Mouse (Mus musculus) stomach, embryonic 15.5 days (tissue): ENCODE data around the gene Sytl1. TPM values are rescaled to one million over a fixed set of nuclear protein-coding genes. Genes with fewer than 3 reads are reported as not detected.

Source experiments
- ATAC-seq: fragments of 200-750 bp; cut with Nextera tagmentation; 2 replicates; pipeline ENCODE4 v1.8.0; 2017; ENCODE audit warnings: low read depth, moderate number of reproducible peaks, moderate TSS enrichment; ENCODE audit not compliant: insufficient read depth, low FRiP score
- H3K27ac ChIP-seq: fragments of 300-500 bp; sonication (generic); 2 replicates; pipeline ENCODE4 v1.5.1; 2015; ENCODE audit warnings: mild to moderate bottlenecking, inconsistent platforms
- H3K27me3 ChIP-seq: fragments of 300-500 bp; sonication (generic); replicated peaks from 2 replicates; pipeline ENCODE4 v1.6.1; 2015; ENCODE audit warnings: inconsistent platforms
- H3K36me3 ChIP-seq: fragments of 300-500 bp; sonication (generic); 2 replicates; pipeline ENCODE4 v1.6.1; 2015; ENCODE audit warnings: inconsistent platforms
- H3K4me1 ChIP-seq: fragments of 300-500 bp; sonication (generic); 2 replicates; pipeline ENCODE4 v1.6.1; 2015; ENCODE audit warnings: inconsistent platforms
- H3K4me2 ChIP-seq: fragments of 300-500 bp; sonication (generic); 2 replicates; pipeline ENCODE4 v1.6.1; 2015; ENCODE audit warnings: mild to moderate bottlenecking, inconsistent platforms
- H3K4me3 ChIP-seq: fragments of 300-500 bp; sonication (generic); replicated peaks from 2 replicates; pipeline ENCODE4 v1.5.1; 2015; ENCODE audit warnings: inconsistent platforms
- H3K9ac ChIP-seq: fragments of 300-500 bp; sonication (generic); 2 replicates; pipeline ENCODE4 v1.6.1; 2015; ENCODE audit warnings: inconsistent platforms
- H3K9me3 ChIP-seq: fragments of 300-500 bp; sonication (generic); 2 replicates; pipeline ENCODE4 v1.6.1; 2016; ENCODE audit warnings: inconsistent platforms
- WGBS: fragments of 180-500 bp; shearing (Covaris S2); methylation state at CpG from one replicate; pipeline ENCODE4 v1.1.7; 2015; 5-methylcytosine and 5-hydroxymethylcytosine counted together
- polyA plus RNA-seq: library from polyadenylated mRNA; unstranded; fragments of >200 nt; fragmentation: Nextera tagmentation; extraction: Ambion mirVana; gene quantifications from 2 replicates; pipeline ENCODE4 v1.2.1, GENCODE M21; 2015

The Sytl1 gene
- polyA plus RNA-seq, 1 experiment from 2014 or later, result 29.0 TPM

- Histone ChIP-seq H3K4me2 (peak overlapping the region; percentile 33), H3K36me3 (peaks cover 26% of the 10 kb centered on the region), H3K4me1 (peaks cover 6% of the 10 kb centered on the region; the same call in 1 of the 2 replicates), H3K9me3 (no peaks in the 10 kb centered on the region), H3K4me3 (peak overlapping the region; percentile 26; the same call in 1 of the 2 replicates), H3K9ac (no peak overlapping the region), H3K27ac (peak overlapping the region; percentile 57), H3K27me3 (peaks cover 1% of the 10 kb centered on the region)
- 0 out of 2 replicates have a peak, but pooled peaks have one; percentile 14 for ATAC-seq
- 55% methylated on average over 10 of the region's 10 CpGs for WGBS
Observed at GRCm38 (mm10) chr4:133261641-133262374, 1.1 kb downstream of the Sytl1 start.

- peak overlapping the region; percentile 68 for H3K27ac ChIP-seq
- H3K36me3 ChIP-seq, result no peaks in the 10 kb centered on the region
- H3K4me2 ChIP-seq, result peak overlapping the region; percentile 3; the same call in 1 of the 2 replicates
- 60% methylated on average over 12 of the region's 12 CpGs for WGBS
- no peak overlapping the region for H3K9ac ChIP-seq
- peak; percentile 67 for ATAC-seq
- peaks cover 9% of the 10 kb centered on the region; the same call in 1 of the 2 replicates for H3K4me1 ChIP-seq
- H3K27me3 ChIP-seq, result peaks cover 7% of the 10 kb centered on the region
- no peaks in the 10 kb centered on the region for H3K9me3 ChIP-seq
- no peak overlapping the region for H3K4me3 ChIP-seq
Observed at GRCm38 (mm10) chr4:133257798-133258408, 5.0 kb downstream of the Sytl1 start.

GRCm38 (mm10) chr4:133257230-133257629 is 5.7 kb downstream of the Sytl1 start:
- H3K9ac ChIP-seq, result no peak overlapping the region
- peaks cover 9% of the 10 kb centered on the region; the same call in 1 of the 2 replicates for H3K4me1 ChIP-seq
- peak overlapping the region; percentile 14; the same call in 1 of the 2 replicates for H3K4me3 ChIP-seq
- no peak for ATAC-seq
- H3K4me2 ChIP-seq, result peak overlapping the region; percentile 47
- no peaks in the 10 kb centered on the region for H3K36me3 ChIP-seq
- H3K27me3 ChIP-seq, result peaks cover 7% of the 10 kb centered on the region
- H3K9me3 ChIP-seq, result no peaks in the 10 kb centered on the region
- H3K27ac ChIP-seq, result peak overlapping the region; percentile 68
- 28% methylated on average over 12 of the region's 12 CpGs for WGBS

GRCm38 (mm10) chr4:133256820-133257219 is 6.1 kb downstream of the Sytl1 start:
- 18% methylated on average over 24 of the region's 24 CpGs for WGBS
- Histone ChIP-seq H3K4me2 (peak overlapping the region; percentile 47), H3K27ac (no peak overlapping the region), H3K9me3 (no peaks in the 10 kb centered on the region), H3K27me3 (peaks cover 10% of the 10 kb centered on the region), H3K4me3 (peak overlapping the region; percentile 14; the same call in 1 of the 2 replicates), H3K9ac (0 out of 2 replicates have a peak overlapping the region, but pooled peaks have one; percentile 7), H3K4me1 (peaks cover 7% of the 10 kb centered on the region; the same call in 1 of the 2 replicates), H3K36me3 (no peaks in the 10 kb centered on the region)
- no peak for ATAC-seq

GRCm38 (mm10) chr4:133255392-133255791 is 7.5 kb downstream of the Sytl1 start:
- ATAC-seq, result no peak
- Histone ChIP-seq H3K4me1 (peaks cover 12% of the 10 kb centered on the region), H3K9ac (no peak overlapping the region), H3K36me3 (no peaks in the 10 kb centered on the region), H3K27me3 (peaks cover 24% of the 10 kb centered on the region), H3K9me3 (no peaks in the 10 kb centered on the region), H3K27ac (no peak overlapping the region), H3K4me3 (no peak overlapping the region), H3K4me2 (no peak overlapping the region)
- 59% methylated on average over 6 of the region's 6 CpGs for WGBS

- 80% methylated on average over 12 of the region's 12 CpGs for WGBS
- no peak overlapping the region for H3K27ac ChIP-seq
- no peak overlapping the region for H3K9ac ChIP-seq
- H3K36me3 ChIP-seq, result no peaks in the 10 kb centered on the region
- ATAC-seq, result no peak
- peaks cover 33% of the 10 kb centered on the region for H3K27me3 ChIP-seq
- no peaks in the 10 kb centered on the region for H3K9me3 ChIP-seq
- no peak overlapping the region for H3K4me3 ChIP-seq
- peaks cover 12% of the 10 kb centered on the region for H3K4me1 ChIP-seq
- no peak overlapping the region for H3K4me2 ChIP-seq
Observed at GRCm38 (mm10) chr4:133253412-133253811, 9.5 kb downstream of the Sytl1 start.

GRCm38 (mm10) chr4:133252089-133252488 is 10.8 kb downstream of the Sytl1 start:
- no peak overlapping the region for H3K4me3 ChIP-seq
- peaks cover 44% of the 10 kb centered on the region for H3K27me3 ChIP-seq

GRCm38 (mm10) chr4:133251214-133251613 is 11.7 kb downstream of the Sytl1 start:
- Histone ChIP-seq H3K27ac (0 out of 2 replicates have a peak overlapping the region, but pooled peaks have one; percentile 5), H3K4me1 (peaks cover 10% of the 10 kb centered on the region; the same call in 1 of the 2 replicates), H3K4me3 (peak overlapping the region; percentile 38), H3K27me3 (peaks cover 36% of the 10 kb centered on the region), H3K36me3 (no peaks in the 10 kb centered on the region), H3K9me3 (no peaks in the 10 kb centered on the region), H3K9ac (no peak overlapping the region), H3K4me2 (peak overlapping the region; percentile 78)
- WGBS, result 7% methylated on average over 31 of the region's 31 CpGs
- ATAC-seq, result no peak

More at GRCm38 (mm10) chr4:133252089-133252488, 10.8 kb downstream of the Sytl1 start:
- Histone ChIP-seq H3K27ac (no peak overlapping the region), H3K4me1 (peaks cover 14% of the 10 kb centered on the region), H3K36me3 (no peaks in the 10 kb centered on the region), H3K9ac (no peak overlapping the region), H3K9me3 (no peaks in the 10 kb centered on the region), H3K4me2 (no peak overlapping the region)
- ATAC-seq, result no peak
- whole genome bisulfite sequencing, result 50% methylated on average over 4 of the region's 4 CpGs

GRCm38 (mm10) chr4:133250609-133251008 is 12.3 kb downstream of the Sytl1 start:
- H3K4me3 ChIP-seq, result peak overlapping the region; percentile 38
- WGBS, result 5% methylated on average over 22 of the region's 22 CpGs
- peak overlapping the region; percentile 78 for H3K4me2 ChIP-seq
- H3K4me1 ChIP-seq, result peaks cover 10% of the 10 kb centered on the region; the same call in 1 of the 2 replicates
- H3K9me3 ChIP-seq, result no peaks in the 10 kb centered on the region
- H3K27ac ChIP-seq, result no peak overlapping the region
- no peaks in the 10 kb centered on the region for H3K36me3 ChIP-seq
- no peak; the same call in 1 of the 2 replicates for ATAC-seq
- no peak overlapping the region for H3K9ac ChIP-seq
- peaks cover 36% of the 10 kb centered on the region for H3K27me3 ChIP-seq

GRCm38 (mm10) chr4:133247806-133248449 is 15.0 kb downstream of the Sytl1 start:
- H3K4me2 ChIP-seq, result no peak overlapping the region
- no peak overlapping the region for H3K9ac ChIP-seq
- H3K27ac ChIP-seq, result no peak overlapping the region
- no peak overlapping the region for H3K4me3 ChIP-seq
- no peaks in the 10 kb centered on the region for H3K36me3 ChIP-seq
- peaks cover 40% of the 10 kb centered on the region for H3K27me3 ChIP-seq
- no peaks in the 10 kb centered on the region for H3K9me3 ChIP-seq
- WGBS, result 66% methylated on average over 13 of the region's 13 CpGs
- H3K4me1 ChIP-seq, result peaks cover 12% of the 10 kb centered on the region; the same call in 1 of the 2 replicates
- ATAC-seq, result peak; percentile 69; the same call in 1 of the 2 replicates

GRCm38 (mm10) chr4:133247072-133247471 is 15.8 kb downstream of the Sytl1 start:
- no peaks in the 10 kb centered on the region for H3K36me3 ChIP-seq
- peaks cover 48% of the 10 kb centered on the region for H3K27me3 ChIP-seq
- 27% methylated on average over 15 of the region's 15 CpGs for WGBS
- no peaks in the 10 kb centered on the region for H3K9me3 ChIP-seq
- H3K9ac ChIP-seq, result no peak overlapping the region
- no peak overlapping the region for H3K4me2 ChIP-seq
- H3K4me3 ChIP-seq, result no peak overlapping the region
- H3K27ac ChIP-seq, result no peak overlapping the region
- ATAC-seq, result no peak
- H3K4me1 ChIP-seq, result peaks cover 14% of the 10 kb centered on the region; the same call in 1 of the 2 replicates
